Mouse (Mus musculus) heart, embryonic 15.5 days (tissue): ENCODE measurements around the gene Stim1. TPM values are rescaled to one million over a fixed set of nuclear protein-coding genes. Genes with fewer than 3 reads are reported as not detected.

Experiments
- ATAC-seq: fragments of 200-750 bp; cut with Nextera tagmentation; replicated peaks from 2 replicates; pipeline ENCODE4 v1.8.0; 2017; ENCODE audit warnings: low read depth, moderate TSS enrichment; ENCODE audit not compliant: insufficient number of reproducible peaks, insufficient read depth, low FRiP score
- H3K27ac ChIP-seq: fragments of 300-500 bp; sonication (generic); 2 replicates; pipeline ENCODE4 v1.5.1; 2015; ENCODE audit warnings: mild to moderate bottlenecking, inconsistent platforms
- H3K27me3 ChIP-seq: fragments of 300-500 bp; sonication (generic); 2 replicates; pipeline ENCODE4 v1.6.1; 2015; ENCODE audit warnings: inconsistent platforms
- H3K36me3 ChIP-seq: fragments of 300-500 bp; sonication (generic); 2 replicates; pipeline ENCODE4 v1.6.1; 2015; ENCODE audit warnings: mild to moderate bottlenecking, inconsistent platforms
- H3K4me1 ChIP-seq: fragments of 300-500 bp; sonication (generic); replicated peaks from 2 replicates; pipeline ENCODE4 v1.6.1; 2015; ENCODE audit warnings: inconsistent platforms
- H3K4me2 ChIP-seq: fragments of 300-500 bp; sonication (generic); 2 replicates; pipeline ENCODE4 v1.6.1; 2015; ENCODE audit warnings: inconsistent platforms, mild to moderate bottlenecking, moderate library complexity
- H3K4me3 ChIP-seq: fragments of 300-500 bp; sonication (generic); 2 replicates; pipeline ENCODE4 v1.5.1; 2015; ENCODE audit warnings: mild to moderate bottlenecking, inconsistent platforms
- H3K9ac ChIP-seq: fragments of 300-500 bp; sonication (generic); 2 replicates; pipeline ENCODE4 v1.6.1; 2015; ENCODE audit warnings: mild to moderate bottlenecking, inconsistent platforms
- H3K9me3 ChIP-seq: fragments of 300-500 bp; sonication (generic); replicated peaks from 2 replicates; pipeline ENCODE4 v1.6.1; 2016; ENCODE audit warnings: inconsistent platforms
- WGBS: fragments of 180-500 bp; shearing (Covaris S2); methylation state at CpG from one replicate; pipeline ENCODE4 v1.1.7; 2015; ENCODE audit warnings: mixed read lengths; 5-methylcytosine and 5-hydroxymethylcytosine counted together
- polyA plus RNA-seq: library from polyadenylated mRNA; unstranded; fragments of >200 nt; fragmentation: Nextera tagmentation; extraction: Ambion mirVana; gene quantifications from 2 replicates; pipeline ENCODE4 v1.2.1, GENCODE M21; 2015

Stim1 gene
- polyA plus RNA-seq, 1 experiment from 2014 or later: 14.7 TPM

DNA sequence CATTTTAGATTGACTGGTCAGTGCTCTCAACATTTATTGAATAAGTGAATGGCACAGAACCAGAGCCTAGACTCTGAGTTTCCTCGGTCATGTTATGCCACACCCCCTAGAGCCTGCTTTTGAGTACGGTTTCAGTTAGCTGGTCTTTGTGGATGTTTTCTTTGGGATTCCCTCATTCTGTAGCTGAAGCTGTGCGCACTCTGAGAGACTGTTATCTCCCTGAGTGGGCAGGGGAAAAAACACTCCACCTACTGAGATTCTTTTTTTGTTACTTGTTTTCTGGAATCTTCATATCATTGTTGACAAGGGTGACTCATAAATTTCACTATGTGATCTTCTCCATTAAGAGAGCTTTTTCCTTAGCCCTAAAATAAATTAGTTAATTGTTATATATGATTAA is 63.9 kb downstream of the Stim1 start:
- H3K4me3 ChIP-seq: no peak overlapping the region
- peaks cover 12% of the 10 kb centered on the region for H3K4me1 ChIP-seq
- no peaks in the 10 kb centered on the region for H3K9me3 ChIP-seq
- no peak for ATAC-seq
- H3K27ac ChIP-seq: no peak overlapping the region
- H3K9ac ChIP-seq: no peak overlapping the region
- no peak overlapping the region for H3K4me2 ChIP-seq
- WGBS: 53% methylated on average over 3 of the region's 3 CpGs
- no peaks in the 10 kb centered on the region for H3K27me3 ChIP-seq
- H3K36me3 ChIP-seq: no peaks in the 10 kb centered on the region

DNA sequence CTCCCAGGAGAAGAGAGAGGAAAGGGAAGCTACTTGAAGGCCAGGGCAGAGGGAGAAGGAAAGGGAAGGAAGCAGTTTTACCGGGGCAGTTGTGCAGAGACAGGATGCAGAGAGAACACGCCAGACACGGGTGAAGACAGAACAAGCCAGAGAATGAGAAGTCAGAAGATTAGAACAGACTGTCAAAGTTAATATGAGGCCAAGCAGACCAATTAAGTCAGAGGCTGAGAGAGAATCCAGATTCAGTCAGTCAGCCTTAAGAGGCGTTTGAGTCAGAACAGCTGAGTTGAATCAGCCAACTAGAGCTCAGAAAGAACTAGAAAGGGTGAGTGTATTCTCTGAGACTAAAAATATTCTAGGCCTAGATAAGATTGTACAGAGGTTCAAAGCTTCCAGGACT is 66.1 kb downstream of the Stim1 start:
- no peaks in the 10 kb centered on the region for H3K27me3 ChIP-seq
- 9% methylated on average over 4 of the region's 4 CpGs for WGBS
- no peaks in the 10 kb centered on the region for H3K9me3 ChIP-seq
- ATAC-seq: 0 out of 2 replicates have a peak, but pooled peaks have one; percentile 48
- no peak overlapping the region for H3K9ac ChIP-seq
- H3K4me2 ChIP-seq: no peak overlapping the region
- peak overlapping the region; percentile 53 for H3K27ac ChIP-seq
- no peaks in the 10 kb centered on the region for H3K36me3 ChIP-seq
- H3K4me1 ChIP-seq: peaks cover 18% of the 10 kb centered on the region
- no peak overlapping the region for H3K4me3 ChIP-seq

DNA sequence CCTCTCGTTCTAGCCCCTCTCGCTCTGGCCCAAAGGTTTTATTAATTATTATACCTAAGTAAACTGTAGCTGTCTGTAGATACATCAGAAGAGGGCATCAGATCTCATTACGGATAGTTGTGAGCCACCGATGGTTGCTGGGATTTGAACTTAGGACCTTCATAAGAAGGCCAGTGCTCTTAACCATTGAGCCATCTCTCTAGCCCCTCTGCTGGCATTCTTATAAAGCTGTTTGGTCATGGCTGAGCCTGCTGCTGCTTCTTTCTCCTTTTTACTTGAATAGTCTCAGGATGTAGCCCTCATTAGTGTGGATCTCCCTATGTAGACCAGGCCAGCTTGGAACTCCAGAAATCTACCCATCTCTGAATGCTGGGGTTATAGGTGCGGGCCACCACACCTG is 69.7 kb downstream of the Stim1 start:
- Histone ChIP-seq H3K27me3 (no peaks in the 10 kb centered on the region), H3K9me3 (no peaks in the 10 kb centered on the region), H3K27ac (peak overlapping the region; percentile 49), H3K4me3 (no peak overlapping the region), H3K36me3 (no peaks in the 10 kb centered on the region), H3K9ac (no peak overlapping the region), H3K4me2 (no peak overlapping the region), H3K4me1 (peaks cover 15% of the 10 kb centered on the region)
- no peak for ATAC-seq
- 94% methylated on average over 5 of the region's 5 CpGs for WGBS

DNA sequence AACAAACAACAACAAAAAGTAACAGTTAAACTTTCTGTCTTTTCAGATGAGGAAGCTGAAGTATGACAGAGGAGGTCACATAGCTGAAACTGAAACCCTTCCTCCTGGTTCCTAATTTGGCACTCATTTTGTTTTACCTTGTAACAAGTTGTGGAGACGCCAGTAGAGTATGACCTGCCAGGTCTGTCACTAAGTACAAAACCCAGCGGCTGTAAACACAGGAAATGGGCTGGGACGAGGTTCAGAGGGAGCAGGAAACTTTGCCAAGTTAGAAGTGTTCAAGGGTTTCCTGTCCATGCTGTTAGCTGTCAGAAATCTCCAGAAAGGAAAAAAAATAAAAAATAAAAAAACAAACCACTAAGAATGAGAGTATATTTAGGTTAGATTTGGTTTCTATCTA is 70.3 kb downstream of the Stim1 start:
- Histone ChIP-seq H3K4me2 (no peak overlapping the region), H3K4me1 (peaks cover 15% of the 10 kb centered on the region), H3K36me3 (no peaks in the 10 kb centered on the region), H3K9me3 (no peaks in the 10 kb centered on the region), H3K27me3 (no peaks in the 10 kb centered on the region), H3K27ac (peak overlapping the region; percentile 49), H3K4me3 (no peak overlapping the region), H3K9ac (no peak overlapping the region)
- peak; percentile 83 for ATAC-seq
- 16% methylated on average over 3 of the region's 3 CpGs for WGBS

DNA sequence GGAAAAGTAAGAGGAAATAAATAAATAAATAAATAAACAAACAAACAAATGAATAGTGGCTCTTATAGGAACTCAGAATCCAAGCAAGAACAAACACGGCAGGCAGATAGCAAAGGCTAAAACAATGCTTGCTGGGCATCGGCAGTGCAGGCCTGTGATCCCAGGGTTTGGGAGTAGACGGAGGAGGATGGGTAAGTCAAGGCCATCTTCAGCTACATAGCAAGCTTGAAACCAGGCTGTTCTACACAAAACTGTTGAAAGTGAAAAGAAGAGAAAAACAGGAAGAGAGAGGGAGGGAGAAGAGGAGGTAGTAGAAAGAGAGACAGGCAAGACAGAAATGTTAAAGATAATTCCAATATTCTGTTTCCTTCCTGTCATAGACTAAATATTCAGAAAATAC is 71.3 kb downstream of the Stim1 start:
- no peak for ATAC-seq
- Histone ChIP-seq H3K27ac (no peak overlapping the region), H3K9ac (no peak overlapping the region)

DNA sequence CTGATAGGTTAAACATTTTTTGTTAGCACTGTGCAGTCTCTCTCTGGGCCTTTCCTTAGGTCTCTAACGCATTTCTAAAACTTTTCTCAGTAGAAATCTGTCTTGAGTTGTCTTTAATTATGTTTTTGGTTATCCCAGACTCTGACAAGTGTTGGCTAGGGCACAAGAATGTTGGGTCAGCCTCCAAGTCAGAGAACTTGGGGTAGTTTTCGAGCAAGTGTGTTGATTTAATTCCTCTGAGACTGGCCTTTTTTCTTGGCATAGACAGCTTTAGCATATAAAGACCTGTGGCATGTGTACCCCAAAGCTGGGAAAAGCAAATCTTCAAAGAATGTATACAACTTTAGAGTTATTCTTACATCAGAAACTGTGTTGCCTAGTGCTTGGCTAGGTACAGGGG is 78.3 kb downstream of the Stim1 start:
- Histone ChIP-seq H3K4me3 (no peak overlapping the region), H3K9ac (no peak overlapping the region), H3K9me3 (no peaks in the 10 kb centered on the region), H3K4me1 (no peaks in the 10 kb centered on the region), H3K27ac (no peak overlapping the region), H3K4me2 (no peak overlapping the region), H3K36me3 (no peaks in the 10 kb centered on the region), H3K27me3 (no peaks in the 10 kb centered on the region)
- no peak for ATAC-seq
- WGBS: 62% methylated on average over 2 of the region's 2 CpGs

More for the DNA sequence above, 71.3 kb downstream of the Stim1 start:
- Histone ChIP-seq H3K4me1 (peaks cover 9% of the 10 kb centered on the region), H3K4me3 (no peak overlapping the region), H3K9me3 (no peaks in the 10 kb centered on the region), H3K36me3 (no peaks in the 10 kb centered on the region), H3K4me2 (no peak overlapping the region), H3K27me3 (no peaks in the 10 kb centered on the region)
- 81% methylated on average over 3 of the region's 3 CpGs for WGBS

DNA sequence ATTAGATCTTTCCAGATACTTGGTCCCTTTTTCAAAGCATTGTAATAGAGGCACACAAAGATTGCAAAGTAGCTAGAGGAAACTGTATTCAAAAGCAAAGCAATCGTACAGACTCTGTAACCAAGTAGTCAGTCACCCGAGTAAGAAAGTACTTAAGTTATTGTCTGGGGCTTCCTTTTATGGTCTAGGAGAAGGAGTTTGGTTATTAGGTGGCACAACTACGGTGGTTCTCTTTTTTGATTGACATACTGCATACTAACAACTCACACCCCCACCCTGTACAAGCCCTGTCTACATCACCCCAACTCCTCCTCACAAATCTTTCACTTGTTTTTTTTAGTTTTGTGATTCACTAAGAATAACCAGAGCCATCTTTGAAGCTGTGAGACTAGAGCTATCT is 79.7 kb downstream of the Stim1 start:
- Histone ChIP-seq H3K4me2 (no peak overlapping the region), H3K27ac (no peak overlapping the region)

DNA sequence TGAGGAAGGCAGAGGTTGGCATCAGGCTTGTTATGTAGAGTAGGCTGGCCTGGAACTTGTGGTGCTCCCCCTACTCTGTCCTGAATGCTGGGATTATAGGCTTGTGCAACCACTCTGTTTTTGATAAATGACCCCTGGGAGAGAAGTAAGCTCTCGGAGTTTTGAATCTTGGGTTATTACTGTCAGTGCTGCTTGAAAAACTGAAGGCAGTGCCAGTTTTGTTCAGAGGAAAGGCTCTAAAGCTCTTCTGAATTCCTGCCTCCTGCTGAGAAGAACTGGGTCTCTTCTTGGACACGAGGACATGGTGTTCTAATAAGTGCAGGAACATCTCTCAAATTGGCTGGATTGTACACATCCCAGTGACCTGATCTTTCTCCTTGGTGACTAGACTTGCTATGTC is 81.1 kb downstream of the Stim1 start:
- no peaks in the 10 kb centered on the region for H3K4me1 ChIP-seq
- WGBS: 79% methylated on average over 2 of the region's 2 CpGs
- ATAC-seq: no peak
- H3K4me2 ChIP-seq: no peak overlapping the region
- H3K27ac ChIP-seq: no peak overlapping the region
- no peaks in the 10 kb centered on the region for H3K9me3 ChIP-seq
- H3K4me3 ChIP-seq: no peak overlapping the region
- H3K9ac ChIP-seq: no peak overlapping the region
- no peaks in the 10 kb centered on the region for H3K36me3 ChIP-seq
- H3K27me3 ChIP-seq: no peaks in the 10 kb centered on the region

More for the DNA sequence above, 79.7 kb downstream of the Stim1 start:
- ATAC-seq: no peak
- Histone ChIP-seq H3K4me1 (no peaks in the 10 kb centered on the region), H3K9ac (no peak overlapping the region), H3K9me3 (no peaks in the 10 kb centered on the region), H3K4me3 (no peak overlapping the region), H3K27me3 (no peaks in the 10 kb centered on the region), H3K36me3 (no peaks in the 10 kb centered on the region)
- 70% methylated on average over 3 of the region's 3 CpGs for WGBS

DNA sequence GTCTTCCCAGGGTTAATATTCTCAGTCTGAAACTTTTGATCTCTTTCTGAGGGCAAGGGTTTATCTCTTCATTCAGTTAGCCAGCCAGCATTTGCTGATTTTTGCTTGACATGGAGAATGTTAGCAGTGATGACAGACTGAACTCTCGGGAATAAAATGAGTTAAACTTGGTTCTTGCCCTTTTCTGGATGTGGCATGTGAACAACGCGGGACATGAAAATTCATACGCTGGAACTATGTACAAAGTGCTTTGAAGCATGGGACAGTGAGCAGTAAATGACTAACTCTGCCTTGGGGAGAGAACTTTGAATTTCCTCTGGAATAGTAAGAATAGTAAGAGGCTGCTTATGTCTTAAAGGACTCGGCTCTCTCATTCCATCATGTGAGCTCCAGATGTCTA is 81.6 kb downstream of the Stim1 start:
- WGBS: 55% methylated on average over 5 of the region's 5 CpGs
- Histone ChIP-seq H3K4me1 (no peaks in the 10 kb centered on the region), H3K27me3 (no peaks in the 10 kb centered on the region), H3K9ac (no peak overlapping the region), H3K27ac (no peak overlapping the region), H3K36me3 (no peaks in the 10 kb centered on the region), H3K4me2 (no peak overlapping the region), H3K4me3 (no peak overlapping the region), H3K9me3 (no peaks in the 10 kb centered on the region)
- no peak for ATAC-seq

DNA sequence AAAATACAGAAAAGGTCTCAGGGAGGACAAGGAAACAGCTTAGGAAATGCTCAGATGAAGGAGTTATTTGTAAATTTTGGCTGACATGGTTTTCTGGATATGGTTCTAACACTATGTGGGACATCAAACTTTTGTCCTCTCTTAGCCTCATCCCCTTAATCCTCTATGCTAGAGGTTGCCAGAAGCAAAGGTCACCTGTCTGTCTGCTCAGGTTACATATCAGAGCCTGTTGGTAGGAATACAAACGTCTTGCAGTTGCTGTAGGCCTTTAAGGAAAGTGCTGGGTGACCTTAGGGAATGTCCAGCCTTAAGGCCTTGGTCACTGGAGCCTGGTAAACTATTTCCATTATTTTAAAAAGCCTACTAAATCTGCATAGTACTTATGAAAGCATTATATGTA is 85.8 kb downstream of the Stim1 start:
- 42% methylated on average over 1 of the region's 1 CpGs for WGBS
- Histone ChIP-seq H3K4me2 (no peak overlapping the region), H3K27ac (no peak overlapping the region), H3K4me1 (no peaks in the 10 kb centered on the region), H3K36me3 (no peaks in the 10 kb centered on the region), H3K9me3 (no peaks in the 10 kb centered on the region), H3K4me3 (no peak overlapping the region), H3K9ac (no peak overlapping the region), H3K27me3 (no peaks in the 10 kb centered on the region)
- no peak for ATAC-seq

DNA sequence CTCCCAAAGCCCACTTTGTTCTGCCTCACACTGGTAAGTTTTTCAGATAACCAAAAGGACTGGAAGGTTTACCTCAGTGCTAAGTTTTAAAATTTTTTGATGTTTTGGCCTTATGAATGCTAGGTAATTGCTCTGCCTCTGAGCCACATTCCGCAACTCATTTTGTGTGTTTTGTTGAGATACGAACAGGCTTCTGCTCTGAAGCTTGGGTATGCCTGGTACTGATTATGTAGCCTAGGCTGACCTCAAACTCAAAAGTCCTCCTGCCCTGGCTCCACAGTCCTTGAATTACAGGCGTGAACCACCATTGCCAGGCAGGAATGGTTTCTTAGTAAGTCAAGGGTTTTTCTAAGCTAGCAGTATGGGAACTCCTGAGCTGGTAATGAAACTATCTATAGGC is 90.5 kb downstream of the Stim1 start:
- WGBS: 84% methylated on average over 3 of the region's 3 CpGs
- no peaks in the 10 kb centered on the region for H3K9me3 ChIP-seq
- no peak overlapping the region for H3K27ac ChIP-seq
- no peaks in the 10 kb centered on the region for H3K27me3 ChIP-seq
- H3K36me3 ChIP-seq: no peaks in the 10 kb centered on the region
- no peak overlapping the region for H3K4me3 ChIP-seq
- no peaks in the 10 kb centered on the region for H3K4me1 ChIP-seq
- no peak overlapping the region for H3K9ac ChIP-seq
- ATAC-seq: no peak
- no peak overlapping the region for H3K4me2 ChIP-seq

DNA sequence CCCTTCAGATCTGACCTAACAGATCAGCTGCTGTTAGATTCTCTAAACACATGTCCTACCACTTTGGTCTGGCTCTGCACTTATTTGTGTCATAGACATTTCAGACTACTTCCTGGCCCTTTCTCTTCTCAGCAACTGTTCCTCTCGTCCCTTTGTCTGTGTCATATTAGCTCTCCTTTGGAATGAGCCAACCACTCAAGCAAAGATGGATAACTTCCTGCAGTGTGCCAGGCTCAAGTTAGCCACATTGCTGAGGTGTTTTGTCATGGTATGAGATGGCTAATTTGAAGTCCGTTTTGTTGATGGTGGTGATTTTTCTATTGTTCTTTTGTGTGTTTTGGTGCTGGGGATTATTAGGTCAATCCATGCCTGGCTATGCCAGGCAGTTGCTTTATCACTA is 93.7 kb downstream of the Stim1 start:
- H3K9me3 ChIP-seq: no peaks in the 10 kb centered on the region
- ATAC-seq: no peak
- H3K4me1 ChIP-seq: no peaks in the 10 kb centered on the region
- H3K9ac ChIP-seq: no peak overlapping the region
- H3K36me3 ChIP-seq: no peaks in the 10 kb centered on the region
- no peak overlapping the region for H3K4me3 ChIP-seq
- no peaks in the 10 kb centered on the region for H3K27me3 ChIP-seq
- H3K27ac ChIP-seq: no peak overlapping the region
- H3K4me2 ChIP-seq: no peak overlapping the region
- WGBS: 28% methylated on average over 2 of the region's 2 CpGs
